Mouse (Mus musculus): ENCODE measurements at regions not wholly inside any gene's neighbourhood (a gene's known extent, or its start where the extent isn't known, plus 50 kb on each side); places are given as distances from the start of the nearest gene placed in this dataset.

- Histone ChIP-seq H3K9me3 (replicated peaks) (no peaks in the 10 kb centered on the region), H3K27me3 (replicated peaks) (no peaks in the 10 kb centered on the region), H3K4me3 (no peak overlapping the region), H3K36me3 (no peaks in the 10 kb centered on the region), H3K4me2 (no peak overlapping the region), H3K4me1 (no peaks in the 10 kb centered on the region), H3K9ac (no peak overlapping the region), H3K27ac (no peak overlapping the region)
- WGBS (ENCODE audit: insufficient replicate concordance) = 57% methylated on average over 1 of the region's 1 CpGs
- ATAC-seq = no peak
Measured at GRCm38 (mm10) chr19:14035371-14035770, 122.0 kb downstream of the Olfr1505 start.

- no peaks in the 10 kb centered on the region for H3K27me3 ChIP-seq (replicated peaks)
- H3K27ac ChIP-seq = no peak overlapping the region
- no peak overlapping the region for H3K4me2 ChIP-seq
- 45% methylated on average over 1 of the region's 1 CpGs for WGBS (ENCODE audit: insufficient replicate concordance)
- no peaks in the 10 kb centered on the region for H3K9me3 ChIP-seq (replicated peaks)
- H3K36me3 ChIP-seq = no peaks in the 10 kb centered on the region
- H3K4me1 ChIP-seq = no peaks in the 10 kb centered on the region
- no peak for ATAC-seq
- no peak overlapping the region for H3K4me3 ChIP-seq
- no peak overlapping the region for H3K9ac ChIP-seq
Measured at GRCm38 (mm10) chr19:14035785-14036184, 122.5 kb downstream of the Olfr1505 start.

- Histone ChIP-seq H3K27me3 (replicated peaks) (no peaks in the 10 kb centered on the region), H3K4me3 (no peak overlapping the region), H3K9ac (no peak overlapping the region), H3K27ac (no peak overlapping the region), H3K4me2 (no peak overlapping the region), H3K9me3 (replicated peaks) (no peaks in the 10 kb centered on the region), H3K36me3 (no peaks in the 10 kb centered on the region), H3K4me1 (no peaks in the 10 kb centered on the region)
- no peak for ATAC-seq
- 59% methylated on average over 1 of the region's 1 CpGs for WGBS (ENCODE audit: insufficient replicate concordance)
Measured at GRCm38 (mm10) chr19:14036750-14037149, 123.4 kb downstream of the Olfr1505 start.

GRCm38 (mm10) chr19:14042753-14043152, 129.4 kb downstream of the Olfr1505 start:
- Histone ChIP-seq H3K4me2 (no peak overlapping the region), H3K36me3 (no peaks in the 10 kb centered on the region), H3K27me3 (replicated peaks) (no peaks in the 10 kb centered on the region), H3K4me3 (no peak overlapping the region), H3K9ac (no peak overlapping the region), H3K4me1 (no peaks in the 10 kb centered on the region), H3K27ac (no peak overlapping the region), H3K9me3 (replicated peaks) (no peaks in the 10 kb centered on the region)
- 51% methylated on average over 5 of the region's 5 CpGs for WGBS (ENCODE audit: insufficient replicate concordance)
- ATAC-seq = no peak

- no peaks in the 10 kb centered on the region for H3K9me3 ChIP-seq (replicated peaks)
- no peaks in the 10 kb centered on the region for H3K27me3 ChIP-seq (replicated peaks)
- WGBS (ENCODE audit: insufficient replicate concordance) = 52% methylated on average over 2 of the region's 2 CpGs
- ATAC-seq = no peak
- no peak overlapping the region for H3K9ac ChIP-seq
- no peaks in the 10 kb centered on the region for H3K36me3 ChIP-seq
- no peaks in the 10 kb centered on the region for H3K4me1 ChIP-seq
- H3K4me3 ChIP-seq = no peak overlapping the region
- no peak overlapping the region for H3K4me2 ChIP-seq
- H3K27ac ChIP-seq = no peak overlapping the region
Measured at GRCm38 (mm10) chr19:14045456-14045855, 132.1 kb downstream of the Olfr1505 start.

GRCm38 (mm10) chr19:14052052-14052451, 138.7 kb downstream of the Olfr1505 start:
- no peak for ATAC-seq
- Histone ChIP-seq H3K4me1 (no peaks in the 10 kb centered on the region), H3K27ac (no peak overlapping the region), H3K4me3 (no peak overlapping the region), H3K9ac (no peak overlapping the region), H3K27me3 (replicated peaks) (no peaks in the 10 kb centered on the region), H3K4me2 (no peak overlapping the region), H3K36me3 (no peaks in the 10 kb centered on the region), H3K9me3 (replicated peaks) (no peaks in the 10 kb centered on the region)
- 67% methylated on average over 4 of the region's 4 CpGs for WGBS (ENCODE audit: insufficient replicate concordance)

GRCm38 (mm10) chr19:14080538-14080937, 167.2 kb downstream of the Olfr1505 start:
- 5% methylated on average over 2 of the region's 2 CpGs for WGBS (ENCODE audit: insufficient replicate concordance)
- Histone ChIP-seq H3K27me3 (replicated peaks) (no peaks in the 10 kb centered on the region), H3K4me3 (no peak overlapping the region), H3K36me3 (no peaks in the 10 kb centered on the region), H3K4me1 (no peaks in the 10 kb centered on the region), H3K4me2 (no peak overlapping the region), H3K9ac (no peak overlapping the region), H3K27ac (no peak overlapping the region), H3K9me3 (replicated peaks) (no peaks in the 10 kb centered on the region; the same call in 1 of the 2 replicates)
- no peak for ATAC-seq

- WGBS (ENCODE audit: insufficient replicate concordance) = 54% methylated on average over 3 of the region's 3 CpGs
- no peak for ATAC-seq
- Histone ChIP-seq H3K36me3 (no peaks in the 10 kb centered on the region), H3K4me2 (no peak overlapping the region), H3K9ac (no peak overlapping the region), H3K9me3 (replicated peaks) (no peaks in the 10 kb centered on the region; the same call in 1 of the 2 replicates), H3K4me3 (no peak overlapping the region), H3K4me1 (no peaks in the 10 kb centered on the region), H3K27ac (no peak overlapping the region), H3K27me3 (replicated peaks) (no peaks in the 10 kb centered on the region)
Measured at GRCm38 (mm10) chr19:14084726-14085125, 171.4 kb downstream of the Olfr1505 start.

- no peaks in the 10 kb centered on the region for H3K36me3 ChIP-seq
- no peak overlapping the region for H3K4me2 ChIP-seq
- 86% methylated on average over 3 of the region's 3 CpGs for WGBS (ENCODE audit: insufficient replicate concordance)
- no peaks in the 10 kb centered on the region for H3K27me3 ChIP-seq (replicated peaks)
- no peak overlapping the region for H3K4me3 ChIP-seq
- H3K27ac ChIP-seq = no peak overlapping the region
- ATAC-seq = no peak
- H3K9me3 ChIP-seq (replicated peaks) = no peaks in the 10 kb centered on the region
- H3K4me1 ChIP-seq = no peaks in the 10 kb centered on the region
- H3K9ac ChIP-seq = no peak overlapping the region
Measured at GRCm38 (mm10) chr19:14090106-14090505, 176.8 kb downstream of the Olfr1505 start.

GRCm38 (mm10) chr19:14094191-14094590, 180.9 kb downstream of the Olfr1505 start:
- Histone ChIP-seq H3K4me1 (no peaks in the 10 kb centered on the region), H3K9ac (no peak overlapping the region), H3K27ac (no peak overlapping the region), H3K27me3 (replicated peaks) (no peaks in the 10 kb centered on the region), H3K4me3 (no peak overlapping the region), H3K9me3 (replicated peaks) (no peaks in the 10 kb centered on the region), H3K4me2 (no peak overlapping the region), H3K36me3 (no peaks in the 10 kb centered on the region)
- ATAC-seq = no peak
- WGBS (ENCODE audit: insufficient replicate concordance) = 62% methylated on average over 2 of the region's 2 CpGs

- Histone ChIP-seq H3K27me3 (replicated peaks) (no peaks in the 10 kb centered on the region), H3K4me2 (no peak overlapping the region), H3K4me1 (no peaks in the 10 kb centered on the region), H3K27ac (no peak overlapping the region), H3K9ac (no peak overlapping the region), H3K36me3 (no peaks in the 10 kb centered on the region), H3K9me3 (replicated peaks) (no peaks in the 10 kb centered on the region), H3K4me3 (no peak overlapping the region)
- no peak for ATAC-seq
- 71% methylated on average over 5 of the region's 5 CpGs for WGBS (ENCODE audit: insufficient replicate concordance)
Measured at GRCm38 (mm10) chr19:14096187-14096586, 182.9 kb downstream of the Olfr1505 start.

- no peaks in the 10 kb centered on the region for H3K36me3 ChIP-seq
- H3K27ac ChIP-seq = no peak overlapping the region
- no peak overlapping the region for H3K9ac ChIP-seq
- H3K4me3 ChIP-seq = no peak overlapping the region
- no peak overlapping the region for H3K4me2 ChIP-seq
- ATAC-seq = no peak
- no peaks in the 10 kb centered on the region for H3K27me3 ChIP-seq (replicated peaks)
- 57% methylated on average over 4 of the region's 4 CpGs for WGBS (ENCODE audit: insufficient replicate concordance)
- H3K9me3 ChIP-seq (replicated peaks) = no peaks in the 10 kb centered on the region
- no peaks in the 10 kb centered on the region for H3K4me1 ChIP-seq
Measured at GRCm38 (mm10) chr19:14109091-14109490, 195.8 kb downstream of the Olfr1505 start.

GRCm38 (mm10) chr19:14123348-14124113, 210.2 kb downstream of the Olfr1505 start:
- no peak for ATAC-seq
- H3K9ac ChIP-seq = no peak overlapping the region
- no peak overlapping the region for H3K27ac ChIP-seq
- no peak overlapping the region for H3K4me3 ChIP-seq
- WGBS (ENCODE audit: insufficient replicate concordance) = 17% methylated on average over 8 of the region's 8 CpGs
- no peaks in the 10 kb centered on the region for H3K27me3 ChIP-seq (replicated peaks)
- H3K4me1 ChIP-seq = no peaks in the 10 kb centered on the region
- no peaks in the 10 kb centered on the region for H3K36me3 ChIP-seq
- H3K4me2 ChIP-seq = peak overlapping the region; percentile 12; the same call in 1 of the 2 replicates
- no peaks in the 10 kb centered on the region for H3K9me3 ChIP-seq (replicated peaks)

All from liver, embryonic 12.5 days (tissue).